In the genomic region with DNA sequence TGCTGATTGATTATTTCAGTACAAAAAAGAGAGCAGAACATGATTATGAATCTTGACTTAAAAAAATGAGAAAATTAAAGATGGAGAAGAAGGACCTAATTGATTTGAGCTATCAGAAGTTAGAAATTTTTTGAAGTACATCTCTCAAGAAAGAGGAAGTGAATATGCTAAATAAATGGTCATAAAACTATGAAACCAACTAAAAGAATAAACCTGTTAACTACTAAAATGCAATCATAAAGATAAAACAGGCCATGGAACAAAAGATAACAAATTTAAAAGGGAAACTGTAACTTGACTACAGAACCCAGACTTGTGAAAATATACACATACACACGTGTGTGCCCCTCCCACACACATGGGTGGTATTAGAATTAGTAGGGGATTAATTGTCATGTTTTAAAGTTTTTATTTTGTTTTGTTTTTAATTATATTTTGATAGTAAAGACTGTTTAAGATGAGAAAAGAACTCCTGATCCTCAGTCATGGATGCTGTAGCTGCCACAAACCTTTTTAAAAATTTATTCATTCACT, we compare ENCODE assay signal across 20 mouse cellular contexts. TPM values are rescaled to one million over a fixed set of nuclear protein-coding genes. Genes with fewer than 3 reads are reported as not detected.
DNase-seq lines count a peak whose midpoint lies in the region; ATAC-seq and TF ChIP-seq lines count a peak whose summit lies in the region.
"Had no signal": no experiment of that assay in that cellular context is flagged by ENCODE, and none has a peak within 500 bp of the region (broad histone marks: within the 10 kb centered on the region; RNA-seq: fewer than 3 reads in every experiment).

No protein-coding gene starts in this region.

- H3K36me3 ChIP-seq in G1E (replicated peaks) (no peaks in the 10 kb centered on the region), MEL (ENCODE audit: control insufficient read depth in 1 of 2, insufficient read depth in 2 of 2, low read length in 2 of 2) (no peaks in the 10 kb centered on the region)

- DNase-seq in G1E (ENCODE audit: low spot score) (no peak), MEL (ENCODE audit: low read depth, low spot score) (peak; percentile 35)
- DNase-seq in right cerebral cortex, postnatal 4 days = no peak
- DNase-seq: adrenal gland, adult 2 months; adrenal gland, adult 8-10 months; adrenal gland, postnatal 10 days; adrenal gland, postnatal 14 days; adrenal gland, postnatal 25 days; adrenal gland, postnatal 36 days; B cell, adult 2 months; cerebellum, adult 11 months; cerebellum, adult 11-12 months; cerebellum, adult 18-20 months; cerebellum, adult 2 months; cerebellum, adult 8-10 months; cerebellum, adult 9-10 months had no signal

- TF ChIP-seq POLR2A in MEL (IDR thresholded peaks at IDR 0.05; ENCODE audit: control insufficient read depth in 1 of 2, insufficient read depth in 1 of 2, low read depth in 1 of 2, low read length in 2 of 2, poor library complexity in 1 of 2) = no peak

- TF ChIP-seq EP300 in MEL (IDR thresholded peaks at IDR 0.05; ENCODE audit: low read depth in 1 of 2, low read length in 2 of 2) = peak; percentile 61 to 87; a peak in 3 of 4 replicates

- H3K27me3 ChIP-seq in G1E (ENCODE audit: insufficient read depth, low read length) = no peaks in the 10 kb centered on the region
- H3K27me3 ChIP-seq in MEL (ENCODE audit: control insufficient read depth in 1 of 2, insufficient read depth in 2 of 2, low read length in 2 of 2) = no peaks in the 10 kb centered on the region; a peak in 2 of 4 replicates
- H3K27me3 ChIP-seq: CH12.LX, Patski had no signal

- no peak for TF ChIP-seq CTCF in G1E (IDR thresholded peaks at IDR 0.05; ENCODE audit: low read depth, low read length)
- no peak for TF ChIP-seq CTCF in MEL (IDR thresholded peaks at IDR 0.05 in 2 of 3, conservative IDR thresholded peaks at IDR 0.05 in 1 of 3; ENCODE audit: control insufficient read depth in 1 of 3, insufficient read depth in 1 of 3, low read depth in 2 of 3, low read length in 3 of 3, poor library complexity in 1 of 3, severe bottlenecking in 1 of 3)

- TF ChIP-seq RAD21 in MEL (IDR thresholded peaks at IDR 0.05; ENCODE audit: low read depth, low read length) = no peak

- H3K9me3 ChIP-seq in G1E (replicated peaks) (no peaks in the 10 kb centered on the region), MEL (replicated peaks; ENCODE audit: insufficient read depth, low read length) (no peaks in the 10 kb centered on the region)

- ATAC-seq in G1E (ENCODE audit: extremely low read depth, insufficient number of reproducible peaks, low FRiP score, poor library complexity, severe bottlenecking) = peak; percentile 63
- ATAC-seq in activated CD4-positive, CD25-positive, alpha-beta regulatory T cell, adult 4 months = no peak
- ATAC-seq: CD4-positive, CD25-positive, alpha-beta regulatory T cell, adult 4 months had no signal

- H3K4me1 ChIP-seq in G1E (ENCODE audit: insufficient read depth, low read depth, low read length) (peaks cover 31% of the 10 kb centered on the region), MEL (ENCODE audit: control insufficient read depth in 1 of 2, insufficient read depth in 2 of 2, low read length in 2 of 2) (peaks cover 0 to 3% of the 10 kb centered on the region in 2 experiments; a peak in 1 of 4 replicates)

- no peaks in the 10 kb centered on the region for H3K79me2 ChIP-seq in MEL (ENCODE audit: control insufficient read depth, insufficient read depth, low read length, poor library complexity)

- no peak overlapping the region for H3K27ac ChIP-seq in MEL (ENCODE audit: control insufficient read depth, low read depth, low read length)

- H3K9ac ChIP-seq in MEL (ENCODE audit: control insufficient read depth, low read depth, low read length, poor library complexity, severe bottlenecking) = no peak overlapping the region

- no peak overlapping the region for H3K4me3 ChIP-seq in G1E (ENCODE audit: low read depth, low read length)
- H3K4me3 ChIP-seq in MEL (ENCODE audit: control insufficient read depth in 1 of 2, insufficient read depth in 1 of 2, low read depth in 2 of 2, low read length in 2 of 2) = no peak overlapping the region

TF ChIP-seq in MEL, 35 proteins besides CTCF, POLR2A, EP300 and RAD21:
- TF ChIP-seq GATA1 (IDR thresholded peaks at IDR 0.05; ENCODE audit: low read depth, low read length) = peak; percentile 74
- TF ChIP-seq BHLHE40 (IDR thresholded peaks at IDR 0.05; ENCODE audit: borderline replicate concordance, low read depth, low read length) = no peak
- TF ChIP-seq MAX (IDR thresholded peaks at IDR 0.05; ENCODE audit: low read length) = peak; percentile 60; the same call in 1 of the 2 replicates
- peak; percentile 48 for TF ChIP-seq ETS1 (IDR thresholded peaks at IDR 0.05; ENCODE audit: low read depth, low read length)
- TF ChIP-seq SIN3A (IDR thresholded peaks at IDR 0.05; ENCODE audit: low read length) = peak; percentile 59; the same call in 1 of the 2 replicates
- TF ChIP-seq MXI1 (IDR thresholded peaks at IDR 0.05; ENCODE audit: low read depth, low read length) = peak; percentile 92
- TF ChIP-seq TBP (IDR thresholded peaks at IDR 0.05; ENCODE audit: low read depth, low read length) = no peak
- TF ChIP-seq ZKSCAN1 (IDR thresholded peaks at IDR 0.05; ENCODE audit: low read depth, low read length) = 0 out of 2 replicates have a peak, but pooled peaks have one; percentile 53
- TF ChIP-seq TCF12 (IDR thresholded peaks at IDR 0.05; ENCODE audit: low read depth, low read length) = peak; percentile 52; the same call in 1 of the 2 replicates

RNA-seq across cellular contexts. Expression of a gene that starts 37.0 kb away (rescaled TPM):
- 49.1 and 56.8 TPM in 2 replicates for total RNA-seq in G1E (2014; fragmentation: Nextera tagmentation)
- total RNA-seq in G1E (2017) = 21.8 and 25.4 TPM in 2 replicates
- 2.5 and 2.7 TPM in 2 replicates for polyA plus RNA-seq in G1E (2012)
- 14.1 and 14.4 TPM in 2 replicates for total RNA-seq in MEL (2012; rRNA removed)
- polyA plus RNA-seq in MEL (2012; ENCODE audit: insufficient read depth in 1 of 2, insufficient read length in 2 of 2, low read depth in 1 of 2, low replicate concordance in 2 of 2, missing spikeins in 1 of 2) = 10 to 100 TPM in 1 of 2 experiments, not detected in 1; 13.2 TPM
- polyA plus RNA-seq in activated CD4-positive, CD25-positive, alpha-beta regulatory T cell, adult 4 months (2017; shearing (Covaris generic)) = 1 to 10 TPM; 5.8 to 8.0 TPM
